Mouse (Mus musculus) thymus, postnatal 25 days (tissue): Measurements from ENCODE around the gene Bhmt.
"Not testable (repeated sequence)": the region's sequence is repeated elsewhere in the genome, so short reads cannot be mapped to it uniquely, and the experiment has no call there.

ENCODE experiments used
- DNase-seq: peaks from one replicate; pipeline ENCODE4 v3.0.0; 2022

The Bhmt gene

DNA sequence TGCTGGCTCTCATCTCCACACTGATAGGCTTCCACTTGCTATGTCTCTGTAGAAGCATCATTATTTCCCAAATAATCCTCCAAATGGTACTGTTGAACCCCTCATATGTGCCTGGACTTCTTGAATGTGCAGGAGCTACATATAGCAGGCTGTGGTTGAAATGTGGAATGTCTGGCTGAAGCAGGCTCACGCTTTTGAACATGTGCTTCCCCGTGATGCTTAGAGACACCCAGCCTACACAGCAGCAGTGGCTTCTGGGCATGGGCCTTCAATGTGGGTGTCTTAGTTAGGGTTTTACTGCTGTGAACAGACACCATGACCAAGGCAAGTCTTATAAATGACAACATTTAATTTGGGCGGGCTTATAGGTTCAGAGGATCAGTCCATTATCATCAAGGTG is 30.1 kb downstream of the Bhmt start:
- no peak for DNase-seq

DNA sequence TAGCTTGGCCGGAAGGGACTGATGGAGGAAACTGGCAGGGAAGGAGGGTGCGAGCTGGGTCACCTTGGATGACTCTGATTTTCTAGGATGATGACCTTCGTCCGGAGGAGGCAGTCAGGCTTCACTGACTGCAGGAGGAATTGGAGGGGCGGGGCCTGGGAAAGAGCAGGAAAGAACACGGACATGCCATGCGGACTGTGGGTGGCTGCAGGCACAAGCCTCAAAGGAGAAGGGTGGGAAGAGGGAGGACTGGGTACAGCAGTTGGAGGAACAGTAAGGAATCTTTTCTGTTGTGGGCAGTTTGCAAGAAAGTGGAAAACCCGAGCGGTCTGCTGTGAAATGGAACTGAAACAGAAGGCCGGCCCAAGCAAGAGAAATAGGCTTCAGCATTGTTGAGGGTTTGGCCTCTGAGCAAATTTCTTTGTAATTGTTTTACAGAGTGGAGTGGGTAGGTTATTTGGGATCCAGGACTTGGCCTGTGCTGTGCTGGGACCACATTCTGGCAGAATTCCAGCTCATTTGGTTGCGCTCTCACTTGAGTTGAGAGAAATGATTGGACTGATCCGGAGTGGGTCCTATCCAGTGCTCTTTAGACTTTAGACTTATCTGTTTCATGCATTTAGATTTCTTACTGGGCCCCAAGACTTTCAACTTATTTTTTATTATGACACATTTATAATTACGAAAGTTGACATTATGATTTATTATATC is 30.7 kb downstream of the Bhmt start:
- no peak for DNase-seq

DNA sequence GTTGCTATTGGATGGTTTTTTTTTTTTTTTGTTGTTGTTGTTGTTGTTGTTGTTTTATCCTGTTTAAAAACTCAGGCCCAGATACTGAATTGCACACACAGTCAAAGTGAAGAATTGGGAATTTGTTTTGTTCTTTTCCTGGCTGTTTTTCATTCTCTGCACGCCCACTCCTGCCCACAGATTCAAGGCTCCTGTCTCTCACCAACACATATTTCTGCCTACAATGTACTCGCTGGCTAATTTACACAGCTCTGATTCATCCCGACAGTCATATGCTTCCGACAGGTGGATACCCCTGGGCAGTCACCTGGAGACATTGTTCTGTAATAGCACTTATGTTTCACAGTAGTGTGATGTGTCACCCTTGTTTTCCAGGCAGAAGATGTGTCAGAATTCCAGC is 33.1 kb downstream of the Bhmt start:
- DNase-seq, result no peak

- DNase-seq, result no peak
Measured at GRCm38 (mm10) chr13:93601527-93601926, 36.2 kb downstream of the Bhmt start.

GRCm38 (mm10) chr13:93593040-93593699 is 44.6 kb downstream of the Bhmt start:
- DNase-seq, result peak; percentile 58

DNA sequence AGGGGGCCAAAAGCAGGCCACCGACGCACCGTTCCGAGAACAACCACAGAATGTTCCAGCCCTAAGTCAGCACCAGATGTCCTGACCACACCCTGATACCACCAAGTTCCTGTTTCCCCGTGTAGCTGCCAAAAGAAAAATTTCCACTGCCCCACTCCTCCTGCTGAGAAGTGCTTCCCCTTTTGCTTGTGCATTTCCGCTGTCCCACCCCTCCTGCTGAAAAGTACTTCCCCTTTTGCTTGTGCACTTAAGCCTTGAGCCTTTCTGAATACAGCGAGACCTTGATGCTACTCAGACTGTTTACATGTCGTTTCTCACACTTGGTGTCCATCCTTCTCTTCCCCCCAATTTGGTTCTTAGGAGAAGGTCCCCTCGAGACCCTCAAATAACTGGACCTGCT is 55.2 kb downstream of the Bhmt start:
- not testable (repeated sequence) for DNase-seq

DNA sequence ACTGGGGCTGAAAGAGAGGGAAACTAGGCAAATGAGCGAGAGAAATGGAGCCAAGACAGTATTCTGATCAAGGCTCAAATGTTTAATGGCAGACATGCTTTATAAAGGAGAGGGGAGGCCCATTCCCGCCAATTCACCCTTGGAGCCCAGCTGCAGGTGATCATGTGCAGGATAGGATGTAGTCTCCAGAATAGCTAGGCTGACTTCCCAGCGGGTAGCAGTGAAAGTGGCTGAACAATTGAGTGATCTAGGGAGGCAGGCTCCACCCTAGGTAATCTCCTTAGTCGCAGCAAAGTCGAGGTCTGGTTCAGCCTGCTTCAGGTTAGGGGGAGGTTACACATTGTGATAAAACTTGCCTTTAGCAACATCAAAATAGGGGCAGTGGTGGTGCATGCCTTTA is 57.3 kb downstream of the Bhmt start:
- DNase-seq, result no peak

DNA sequence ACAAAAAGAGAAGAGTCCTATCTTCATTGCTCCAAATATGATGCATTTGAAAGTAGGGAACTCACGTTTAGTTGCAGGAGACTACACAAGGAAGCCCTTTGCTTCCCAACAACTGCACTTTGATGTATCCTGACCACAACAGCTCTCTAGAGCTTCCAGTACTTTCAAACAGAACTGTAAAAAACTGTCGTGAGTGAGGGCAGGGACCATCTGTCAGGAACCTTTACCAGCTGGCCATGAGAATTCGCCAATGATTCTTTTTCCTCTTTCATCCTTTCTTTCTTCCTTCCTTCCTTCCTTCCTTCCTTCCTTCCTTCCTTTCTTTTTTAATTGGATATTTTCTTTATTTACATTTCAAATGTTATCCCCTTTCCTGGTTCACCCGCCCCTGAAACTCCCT is 68.1 kb downstream of the Bhmt start:
- DNase-seq, result no peak
